Mouse (Mus musculus) layer of hippocampus, adult 8-10 months (tissue): ENCODE results near the gene Rhbdf1. TPM values are rescaled to one million over a fixed set of nuclear protein-coding genes. Genes with fewer than 3 reads are reported as not detected.
"Not testable (repeated sequence)": the region's sequence is repeated elsewhere in the genome, so short reads cannot be mapped to it uniquely, and the experiment has no call there.

Experiments
- DNase-seq, 2 experiments: peaks; one replicate each; pipeline ENCODE4 v3.0.0; 2022; ENCODE audit warnings: low spot score in 2 of 2
- total RNA-seq, 4 experiments: library from RNA; stranded (reverse); gene quantifications; 2 replicates each; pipeline ENCODE4 v1.2.4; 2022

Gene Rhbdf1
- total RNA-seq, 4 experiments from 2014 or later, result 11.7 to 18.4 (median 15.0) TPM

DNA sequence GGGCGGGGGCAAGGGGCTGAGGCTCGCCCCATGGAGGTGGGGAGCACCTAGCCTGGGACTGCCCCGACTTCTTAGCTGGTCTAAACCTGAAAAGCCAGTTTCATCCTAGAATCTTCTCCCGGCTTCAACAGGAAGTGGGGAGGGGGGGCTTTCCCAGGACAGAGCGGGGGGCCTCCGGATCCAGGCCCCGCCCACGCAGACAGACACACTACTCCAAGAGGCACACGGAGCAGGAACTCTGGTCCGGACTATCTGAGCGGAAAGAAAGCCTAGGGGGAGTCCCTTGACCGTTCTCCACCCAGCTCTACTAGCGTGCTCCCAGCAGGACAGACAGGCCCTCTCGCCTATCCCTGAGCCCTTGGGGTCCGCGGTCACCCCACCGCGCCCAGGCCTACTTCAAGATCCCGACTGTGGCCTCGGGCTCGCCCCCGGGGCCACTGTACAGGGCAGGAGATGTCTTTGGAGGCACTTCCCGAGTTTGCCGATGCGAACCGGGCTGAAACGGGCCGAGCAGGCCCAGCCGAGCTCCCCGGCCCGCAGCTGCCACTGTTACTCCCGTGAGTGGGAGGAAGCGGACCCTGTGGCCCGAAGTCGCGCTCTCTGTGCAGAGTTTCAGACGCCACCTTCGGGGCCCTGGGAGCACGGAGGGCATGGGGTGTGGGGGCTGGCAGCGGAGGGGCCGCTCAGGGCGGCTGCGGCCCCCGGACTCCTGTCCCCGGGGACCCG lies 712 bp downstream of the Rhbdf1 start:
- DNase-seq, result no peak

DNA sequence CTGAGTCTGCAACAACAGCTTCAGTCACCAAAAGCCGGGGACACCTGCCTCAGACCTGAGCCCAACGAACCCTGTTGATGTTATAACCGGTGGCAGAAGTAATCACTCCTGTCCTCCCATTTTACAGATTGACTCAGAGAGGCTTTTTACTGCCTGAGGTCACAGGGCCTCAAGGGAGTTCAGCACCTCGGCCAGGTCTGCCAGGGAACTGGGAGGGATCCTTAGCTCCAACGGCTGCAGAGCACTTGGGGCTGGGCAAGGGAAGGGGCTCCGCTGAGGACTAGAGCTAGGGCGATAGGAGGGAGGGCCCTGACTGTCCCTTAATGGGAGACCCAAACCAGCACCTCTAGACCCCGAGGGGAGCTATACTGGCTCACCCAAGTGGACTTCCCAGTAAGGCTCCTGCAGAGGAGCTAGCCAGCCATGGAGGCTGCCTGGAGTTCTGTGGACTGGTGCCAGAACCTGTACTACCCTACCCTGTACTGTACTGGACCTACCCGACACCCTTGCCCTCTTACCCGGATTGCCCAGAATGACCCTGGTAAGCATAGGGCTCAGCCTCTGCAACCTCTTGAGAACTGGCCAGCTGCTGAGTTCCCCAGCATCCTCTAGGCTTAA lies 1.4 kb downstream of the Rhbdf1 start:
- DNase-seq, result no peak

DNA sequence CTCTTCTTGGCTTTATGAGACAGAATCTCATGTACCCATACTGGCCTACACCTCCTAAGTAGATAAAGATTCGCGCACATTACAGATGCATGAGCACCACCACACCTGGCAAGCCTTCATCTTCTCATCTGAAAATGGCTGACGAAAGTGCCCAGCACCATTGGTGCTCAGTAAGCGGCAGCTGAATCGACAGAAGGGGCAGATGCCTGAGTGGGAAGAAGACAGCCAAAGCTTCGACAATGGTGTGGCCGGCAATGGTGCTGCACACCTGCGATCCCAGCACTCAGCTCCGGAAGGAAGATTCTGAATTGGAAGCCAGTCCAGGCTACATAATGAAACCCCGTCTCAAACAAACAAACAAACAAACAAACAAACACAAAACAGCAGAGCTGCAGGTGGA lies 2.8 kb downstream of the Rhbdf1 start:
- peak in 1 of 2 experiments; percentile 62 for DNase-seq

DNA sequence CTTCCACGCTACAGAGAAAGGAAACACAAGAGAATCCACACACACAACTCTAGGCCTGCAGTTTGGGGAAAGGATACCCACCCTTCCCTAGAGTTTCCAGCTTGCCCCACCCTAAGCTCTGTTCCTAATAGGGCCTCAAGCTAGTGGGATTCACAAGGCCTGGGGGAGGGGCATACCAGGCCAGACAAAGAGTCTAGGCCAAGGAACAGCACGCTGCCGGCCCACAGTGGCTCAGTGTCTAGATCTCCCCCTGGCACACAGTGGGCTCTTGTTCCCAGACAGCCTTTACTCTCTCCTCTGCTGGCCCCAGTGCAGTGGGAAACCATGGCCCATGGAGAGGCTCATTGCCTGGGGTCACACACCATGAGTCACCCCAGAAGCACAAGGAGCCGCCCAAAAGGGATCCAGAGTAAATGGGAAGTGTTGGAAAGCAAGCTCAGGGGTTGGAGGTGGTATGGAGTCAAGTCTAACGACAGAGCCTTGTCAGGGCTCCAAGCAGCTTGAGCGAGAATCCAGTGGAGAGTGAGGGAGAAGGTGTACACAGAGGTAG lies 3.5 kb downstream of the Rhbdf1 start:
- no peak for DNase-seq

DNA sequence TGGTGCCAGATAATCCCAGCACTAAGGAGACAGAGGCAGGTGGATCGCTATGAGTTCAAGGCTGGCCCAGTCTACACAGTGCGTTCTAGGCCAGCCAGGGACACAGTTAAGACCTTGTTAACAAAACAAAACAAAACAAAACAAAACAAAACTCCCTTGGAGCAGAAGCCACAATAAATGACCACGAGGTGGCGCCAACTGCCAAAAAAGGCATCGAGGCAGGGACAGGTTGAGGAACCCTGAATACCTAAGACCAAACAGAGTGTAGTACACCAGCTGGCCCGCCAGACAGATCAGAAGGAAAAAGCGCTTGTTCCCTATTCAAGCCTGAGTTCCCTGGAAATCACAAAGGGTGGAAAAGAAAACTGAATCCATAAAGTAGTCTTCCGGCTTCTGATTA lies 5.2 kb downstream of the Rhbdf1 start:
- peak in 1 of 2 experiments; percentile 77 for DNase-seq

DNA sequence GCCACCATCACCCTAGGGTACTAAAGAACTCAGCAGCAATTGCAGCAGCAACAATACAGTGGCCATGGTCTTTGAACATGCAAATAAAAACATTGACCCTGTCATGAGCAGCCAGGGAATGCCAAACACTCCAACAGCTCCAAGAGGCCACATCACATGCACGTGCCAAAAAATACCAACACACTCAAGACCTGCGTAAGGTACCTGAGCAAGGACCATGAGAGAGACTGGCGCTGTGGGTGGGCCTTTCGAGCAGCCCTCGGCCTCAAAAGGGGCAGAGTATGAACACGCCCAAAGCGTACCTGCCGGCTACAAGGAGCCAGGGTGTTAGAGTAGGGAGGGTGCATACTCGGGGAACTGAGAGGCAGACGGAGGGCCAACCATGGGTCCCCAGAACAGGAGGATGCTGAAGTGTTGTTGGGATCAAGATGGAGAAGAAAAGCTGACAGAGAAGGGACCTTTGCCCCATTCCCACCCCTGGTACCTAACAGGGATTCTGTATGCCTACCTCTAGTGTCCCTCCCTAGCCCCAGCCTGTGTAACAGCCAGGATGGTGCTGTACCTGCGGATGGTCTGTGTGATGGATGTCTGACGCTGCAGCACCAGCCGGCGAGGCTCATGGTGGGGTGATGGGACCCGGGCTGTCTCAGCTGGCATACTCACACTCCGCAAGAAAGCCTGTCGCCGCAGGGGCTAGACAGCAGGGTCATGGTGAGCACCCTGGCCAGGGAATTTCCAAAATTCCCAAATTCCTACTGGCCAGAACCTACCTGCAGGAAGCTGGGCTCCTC lies 6.5 kb downstream of the Rhbdf1 start:
- no peak for DNase-seq

DNA sequence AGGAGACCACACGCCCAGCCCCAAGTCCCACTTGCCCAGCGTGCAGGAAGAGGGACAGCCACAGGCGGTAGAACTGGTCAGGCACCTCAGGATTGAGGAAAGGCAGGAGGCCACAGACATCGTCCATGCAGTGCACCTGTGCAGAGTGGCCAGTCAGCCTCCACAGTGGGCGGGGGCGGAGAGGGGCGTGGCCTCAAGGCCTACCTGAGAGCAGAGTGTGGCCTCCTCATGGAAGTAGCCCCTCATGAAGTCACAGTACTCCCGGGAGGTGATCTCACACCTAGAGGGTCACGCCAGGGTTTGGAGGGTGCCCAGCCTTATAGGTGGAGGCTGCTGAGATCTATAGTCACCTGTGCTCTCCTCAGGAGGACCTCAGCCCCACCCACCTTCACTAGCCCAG lies 11.5 kb downstream of the Rhbdf1 start:
- DNase-seq, result no peak

DNA sequence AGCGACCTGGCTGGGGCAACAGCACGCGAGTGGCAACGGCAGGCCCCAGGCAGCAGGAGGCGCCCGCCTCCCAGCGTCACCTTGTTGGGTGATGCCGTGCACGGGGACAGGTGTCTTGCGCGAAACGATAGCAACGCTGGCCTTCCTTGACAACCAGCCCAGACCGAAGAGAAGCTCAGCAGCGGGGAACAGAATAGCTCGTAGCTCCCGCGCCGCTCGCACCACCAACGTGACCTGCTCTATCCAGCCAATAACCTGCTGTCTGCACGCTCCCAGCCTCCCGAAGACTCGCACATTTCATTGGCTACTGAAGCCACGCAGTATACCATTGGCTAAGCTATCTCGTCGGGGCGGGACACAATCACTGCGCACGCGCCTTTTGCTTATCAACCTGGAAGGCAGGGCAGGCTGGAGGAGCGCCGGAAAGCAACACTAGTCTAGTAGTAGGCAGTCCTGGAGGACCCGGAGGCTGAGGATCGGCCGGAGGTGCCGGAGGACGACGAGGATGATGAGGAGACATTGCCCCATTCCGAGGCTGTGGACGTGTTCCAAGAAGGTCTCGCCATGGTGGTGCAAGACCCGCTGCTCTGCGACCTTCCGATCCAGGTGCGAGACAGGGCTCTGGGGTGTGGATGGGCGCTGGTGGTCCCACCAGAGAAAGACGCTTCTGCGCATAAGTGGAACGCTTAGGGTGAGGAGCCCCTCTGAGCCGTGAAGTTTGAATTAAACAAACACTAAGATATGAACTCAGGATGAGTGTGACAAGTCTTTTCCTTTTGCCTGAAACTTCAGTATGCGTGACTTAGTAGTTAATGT lies 16.8 kb downstream of the Rhbdf1 start, which contains the start of gene Snrnp25:
TSS of gene Snrnp25 (plus strand) at position 358 of the 816 bp plus-strand sequence.
- DNase-seq, result peak; percentile 96 to 97

DNA sequence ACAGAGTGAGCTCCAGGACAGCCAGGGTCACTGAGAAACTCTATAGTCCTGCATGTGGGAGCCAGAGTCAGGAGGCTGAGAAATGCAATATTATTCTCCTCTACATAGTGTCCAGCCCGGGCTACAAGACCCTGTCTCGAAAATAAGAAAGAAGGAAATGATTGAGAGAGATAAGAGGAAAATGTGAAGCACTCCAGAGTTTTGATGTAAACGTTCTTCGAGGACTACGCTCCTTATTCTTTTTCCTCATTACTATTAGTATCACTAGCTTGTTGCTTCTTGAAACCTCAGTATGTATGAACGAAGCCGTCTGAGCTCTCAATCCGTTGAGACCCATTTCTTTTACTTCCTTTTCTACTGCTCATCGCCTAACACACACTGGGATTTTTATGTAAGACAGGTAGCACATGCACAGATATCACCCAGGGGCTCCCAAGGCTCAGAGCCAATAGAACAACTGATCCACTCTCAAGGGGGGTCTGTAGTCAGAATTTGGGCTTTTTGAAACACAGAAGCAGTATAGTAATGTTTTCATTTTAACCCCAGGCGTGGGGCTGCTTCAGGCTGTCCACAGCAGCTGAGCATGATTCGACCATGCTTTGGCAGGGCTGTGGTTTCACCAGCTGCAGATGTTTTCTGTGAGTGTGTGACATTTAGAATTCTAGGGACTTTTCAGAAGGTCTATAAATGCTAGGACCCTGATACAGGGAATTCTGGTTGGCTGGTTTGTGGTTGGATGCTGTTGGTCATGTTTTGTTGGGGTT lies 20.0 kb downstream of the Rhbdf1 start:
- DNase-seq, result no peak

DNA sequence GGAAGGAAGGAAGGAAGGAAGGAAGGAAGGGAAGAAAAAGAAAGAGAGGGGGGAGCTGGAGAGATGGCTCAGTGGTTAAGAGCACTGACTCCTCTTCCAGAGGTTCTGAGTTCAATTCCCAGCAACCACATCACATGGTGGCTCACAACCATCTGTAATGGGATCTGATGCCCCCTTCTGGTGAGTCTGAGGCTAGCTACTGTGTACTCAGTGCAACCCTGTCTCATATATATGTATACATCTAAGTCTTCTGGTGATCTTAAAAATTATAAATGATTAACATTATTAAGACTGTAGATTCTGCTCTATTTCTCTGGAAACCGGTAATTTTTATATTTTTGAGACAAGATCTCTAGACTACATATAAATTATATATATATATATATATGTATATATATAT lies 21.1 kb downstream of the Rhbdf1 start:
- DNase-seq, result not testable (repeated sequence)

DNA sequence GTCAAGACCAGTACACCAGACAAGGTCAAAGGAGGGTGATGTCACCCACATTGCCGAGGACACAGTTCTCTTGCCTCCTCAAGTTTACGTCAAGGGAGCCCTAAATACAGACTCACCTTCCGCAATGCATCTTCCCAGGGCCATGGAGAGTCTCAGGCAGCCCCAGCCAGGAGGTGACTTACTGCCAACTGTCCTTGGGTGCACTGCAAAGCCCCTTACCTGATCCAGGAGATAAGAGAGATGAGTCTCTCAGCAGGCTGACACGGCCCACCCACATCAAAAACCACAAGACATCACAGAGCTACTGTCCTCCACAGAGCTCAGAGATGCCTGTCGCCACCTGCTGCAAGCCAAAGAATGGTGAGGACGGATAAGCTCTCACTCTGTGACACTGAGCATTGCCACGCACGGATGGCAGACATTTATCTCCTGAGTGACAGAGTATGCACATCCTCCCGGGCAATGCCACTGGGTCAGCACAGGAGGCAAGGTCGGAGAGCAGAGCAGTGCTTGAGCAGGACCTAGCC lies 22.0 kb downstream of the Rhbdf1 start, which contains the start of gene Il9r:
TSS of gene Il9r (minus strand) at position 205 of the 527 bp plus-strand sequence.
- no peak for DNase-seq

DNA sequence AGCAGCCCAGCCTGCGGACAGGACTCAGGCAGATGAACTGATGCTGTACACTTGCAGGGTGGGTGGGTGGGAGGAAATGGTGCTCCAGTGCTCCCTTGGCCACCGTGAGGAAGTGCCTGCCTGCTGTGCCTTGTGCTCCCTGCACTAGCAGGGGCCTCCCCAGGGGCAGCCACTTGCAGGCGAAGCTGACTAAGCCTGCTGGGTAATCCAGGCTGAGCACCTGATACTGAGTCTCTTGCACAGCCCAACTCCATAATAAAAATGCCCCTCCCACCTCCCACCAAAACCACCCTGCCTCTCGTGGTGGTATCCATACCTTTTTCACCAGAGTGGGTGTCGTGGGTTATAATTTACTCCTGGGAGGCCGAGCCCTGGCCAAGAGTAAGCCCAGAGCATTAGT lies 22.9 kb downstream of the Rhbdf1 start:
- no peak for DNase-seq

DNA sequence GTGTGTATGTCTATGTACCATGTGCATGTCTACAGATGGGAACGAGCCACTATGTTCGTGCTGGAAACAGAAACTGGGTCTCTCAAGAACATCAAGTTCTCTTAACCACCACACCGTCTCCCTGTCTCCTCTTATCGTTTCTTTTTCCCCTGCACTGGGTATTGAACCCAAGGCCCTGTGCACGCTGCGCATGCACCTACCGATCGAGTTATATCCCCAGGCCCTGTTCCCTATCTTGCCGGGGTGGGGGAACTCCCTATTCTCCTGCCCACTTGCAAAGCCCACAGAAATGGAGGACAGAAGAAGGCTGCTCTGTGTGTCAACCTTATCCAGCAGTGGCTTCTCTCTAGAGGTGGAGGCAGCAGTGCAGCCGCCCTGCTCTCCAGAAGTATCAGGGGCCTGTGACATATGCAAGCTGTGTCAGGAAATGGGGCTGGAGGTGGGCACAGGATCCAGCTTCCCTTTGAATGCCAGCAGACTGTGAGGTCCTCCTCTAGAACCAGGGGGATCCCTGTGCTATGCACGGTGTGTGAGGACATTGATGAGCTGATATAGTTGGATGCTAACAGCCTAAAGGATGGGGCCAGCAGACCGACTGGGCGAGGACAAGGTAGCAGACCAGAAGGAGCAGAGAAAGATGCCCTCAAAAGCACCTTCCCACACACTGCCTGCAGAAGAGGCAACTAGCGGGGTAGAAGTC lies 23.7 kb downstream of the Rhbdf1 start:
- no peak for DNase-seq

DNA sequence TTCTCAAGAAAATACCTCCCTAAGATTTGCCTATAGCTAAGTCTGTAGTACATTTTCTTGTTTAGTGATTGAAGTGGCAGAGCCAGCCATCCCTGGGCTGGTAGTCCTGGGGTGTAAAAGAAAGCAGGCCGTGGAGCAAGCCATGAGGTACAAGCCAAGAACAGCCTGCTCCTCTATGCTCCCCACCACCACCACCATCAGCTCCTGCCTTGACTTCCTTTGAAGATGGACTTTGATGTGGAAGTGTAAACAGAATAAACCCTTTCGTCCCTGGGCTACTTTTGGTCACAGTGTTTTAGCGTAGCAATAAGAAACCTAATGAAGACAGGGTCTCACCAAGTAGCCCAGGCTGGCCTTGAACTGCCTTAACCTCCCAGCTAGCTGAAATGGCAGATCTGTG lies 24.3 kb downstream of the Rhbdf1 start:
- no peak for DNase-seq

DNA sequence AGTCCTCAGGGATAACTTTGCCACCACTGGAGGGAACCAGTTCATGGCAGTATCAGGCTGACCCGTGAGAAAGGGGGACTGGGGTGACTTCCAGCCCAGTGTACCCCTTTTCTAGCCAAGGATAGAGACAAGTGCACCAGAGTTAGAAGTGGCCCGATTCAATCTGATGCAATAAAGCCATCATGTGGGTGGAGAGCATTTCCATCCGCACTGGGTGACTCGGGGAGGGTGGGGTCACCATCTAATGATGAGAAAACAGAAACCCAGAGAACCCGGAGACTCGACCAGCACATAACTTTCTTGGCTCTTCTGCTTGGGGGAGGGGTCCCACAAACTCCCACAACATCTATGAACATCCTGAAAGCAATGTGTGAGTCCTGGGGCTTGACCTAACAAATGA lies 25.4 kb downstream of the Rhbdf1 start:
- DNase-seq, result no peak

DNA sequence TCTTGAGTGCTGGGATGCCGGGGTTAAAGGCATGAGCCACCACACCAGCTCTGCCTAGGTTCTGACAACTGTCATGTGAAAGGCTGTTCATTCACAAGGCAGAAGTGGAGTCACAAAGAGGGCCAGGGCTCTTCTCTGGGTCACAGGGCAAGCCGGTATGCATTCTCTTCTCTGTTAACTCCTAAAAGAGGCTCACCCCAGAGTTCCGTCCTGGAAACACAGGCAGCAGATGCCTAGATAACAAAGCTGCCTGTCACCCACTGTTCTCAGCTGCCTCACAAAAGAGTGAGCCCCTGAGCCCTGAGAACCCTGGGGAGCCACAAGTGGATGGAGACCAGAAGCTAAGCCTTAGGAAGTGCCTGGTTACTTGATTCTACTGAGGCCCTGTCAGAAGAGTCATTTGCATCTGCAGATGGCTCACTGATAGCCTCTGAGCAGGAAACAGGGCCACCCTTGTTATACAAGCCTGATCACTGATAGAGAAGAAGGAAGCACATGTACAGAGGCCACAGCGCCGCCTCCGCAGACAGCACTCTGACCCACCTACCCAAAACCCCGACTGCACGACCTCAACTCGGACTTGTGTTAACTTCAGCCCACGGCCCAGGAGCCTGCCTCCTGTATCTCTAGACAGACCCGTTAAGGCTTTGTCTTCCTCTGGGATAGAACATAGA lies 26.1 kb downstream of the Rhbdf1 start:
- no peak for DNase-seq

DNA sequence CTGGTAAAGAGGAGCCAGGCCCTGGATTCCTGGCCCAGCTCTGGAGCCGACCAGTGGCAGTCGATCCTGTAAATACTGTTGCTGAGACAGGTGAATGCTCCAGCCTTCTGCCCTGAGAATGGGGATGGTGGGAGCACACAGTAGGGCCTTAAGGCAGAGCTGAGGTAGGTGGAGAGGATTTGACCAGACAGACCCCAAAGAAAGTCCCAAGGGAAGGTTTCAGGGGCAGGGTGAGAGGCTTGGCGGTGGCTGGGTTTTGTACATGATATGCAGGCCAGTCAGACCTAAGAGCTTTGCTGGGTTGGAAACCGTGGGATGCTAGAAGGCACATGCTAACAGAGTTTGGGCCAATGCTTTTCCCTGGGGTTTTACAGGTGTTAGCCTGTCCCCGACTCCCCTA lies 27.5 kb downstream of the Rhbdf1 start:
- no peak for DNase-seq

DNA sequence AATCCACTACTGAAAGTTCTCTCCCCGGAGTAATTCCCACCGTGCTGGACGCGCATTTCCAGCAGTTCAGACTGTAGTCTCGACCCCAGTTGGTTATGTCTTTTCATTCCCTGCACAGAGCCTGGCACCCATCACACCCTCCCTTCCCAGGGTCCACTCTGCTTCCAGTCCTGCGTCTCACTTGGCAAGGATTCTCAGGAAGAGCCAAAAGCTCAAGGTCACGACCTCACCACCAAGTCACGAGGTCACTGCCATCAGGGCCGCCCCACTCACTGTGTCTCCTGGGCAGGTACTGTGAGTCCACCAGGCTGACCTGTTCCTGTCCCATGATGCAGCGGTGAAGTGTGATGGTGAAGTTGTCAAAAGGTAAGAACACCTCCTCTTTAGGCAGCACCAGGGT lies 28.0 kb downstream of the Rhbdf1 start:
- no peak for DNase-seq

DNA sequence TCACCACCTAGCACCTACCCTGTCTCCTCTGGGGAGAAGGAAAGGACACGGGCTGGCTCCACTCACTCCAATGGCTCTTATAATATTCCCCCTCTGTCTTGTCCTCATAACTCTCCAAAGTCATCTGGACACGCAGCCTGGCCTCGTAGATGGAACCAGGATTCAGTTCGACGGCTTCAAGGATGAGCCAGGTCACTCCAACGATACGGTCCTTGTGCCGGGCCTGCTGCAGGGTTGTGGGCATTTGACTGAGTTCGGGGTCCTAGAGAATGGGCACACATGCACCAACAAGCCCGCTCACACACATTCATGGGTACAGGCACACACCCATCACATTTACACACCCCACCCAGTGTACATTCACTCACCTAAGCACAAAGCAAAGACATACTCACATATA lies 28.9 kb downstream of the Rhbdf1 start:
- no peak for DNase-seq
